Comparison of ENCODE assay signal across 22 mouse cellular contexts in genomic region chr6:113855581-113855980, GRCm38 (mm10).
DNase-seq lines count a peak whose midpoint lies in the region; ATAC-seq and TF ChIP-seq lines count a peak whose summit lies in the region.
"Had no signal": no experiment of that assay in that cellular context is flagged by ENCODE, and none has a peak within 500 bp of the region (broad histone marks: within the 10 kb centered on the region; RNA-seq: fewer than 3 reads in every experiment).

No protein-coding gene starts in this region.

- no peaks in the 10 kb centered on the region for H3K36me3 ChIP-seq in hindbrain, embryonic 13.5 days
- H3K36me3 ChIP-seq in hindbrain, embryonic 11.5 days (ENCODE audit: control insufficient read depth, insufficient read depth, low read length) = no peaks in the 10 kb centered on the region
- H3K36me3 ChIP-seq in forebrain, embryonic 15.5 days = no peaks in the 10 kb centered on the region
- H3K36me3 ChIP-seq: embryonic facial prominence, embryonic 10.5 days; heart, embryonic 12.5 days; limb, embryonic 15.5 days; stomach, embryonic 15.5 days had no signal

- H3K9ac ChIP-seq in hindbrain, embryonic 13.5 days = no peak overlapping the region
- H3K9ac ChIP-seq in hindbrain, embryonic 11.5 days (ENCODE audit: low read depth, low read length) = no peak overlapping the region
- no peak overlapping the region for H3K9ac ChIP-seq in forebrain, embryonic 15.5 days (replicated peaks)
- H3K9ac ChIP-seq: heart, embryonic 12.5 days; limb, embryonic 15.5 days; liver, postnatal 0 days; stomach, embryonic 15.5 days had no signal

- TF ChIP-seq POLR2A in brain, embryonic 14.5 days (IDR thresholded peaks at IDR 0.05; ENCODE audit: borderline replicate concordance, extremely low read depth, insufficient read depth, insufficient read length, poor library complexity, severe bottlenecking) = no peak

- no peak for DNase-seq in hindbrain, embryonic 11.5 days (ENCODE audit: low spot score)
- peak; percentile 72 for DNase-seq in brain, embryonic 14.5 days (ENCODE audit: low read depth)
- peak; percentile 59 for DNase-seq in cerebellum, adult 8-10 months
- no peak for DNase-seq in T-cell, adult 2 months (ENCODE audit: low spot score)
- no peak for DNase-seq in embryo, embryonic 10.5 days (ENCODE audit: low spot score)
- DNase-seq: adrenal gland, postnatal 25 days; gastrocnemius, postnatal 25 days; liver, postnatal 0 days; lung, postnatal 14 days; spleen, adult 18-20 months had no signal

- peak overlapping the region; percentile 72 for H3K27ac ChIP-seq in hindbrain, embryonic 13.5 days
- H3K27ac ChIP-seq in hindbrain, embryonic 11.5 days (ENCODE audit: low read depth, low read length) = no peak overlapping the region
- peak overlapping the region; percentile 90 for H3K27ac ChIP-seq in forebrain, embryonic 15.5 days (replicated peaks)
- H3K27ac ChIP-seq: embryonic facial prominence, embryonic 10.5 days; kidney, postnatal 0 days; limb, embryonic 15.5 days; stomach, embryonic 15.5 days had no signal

- no peaks in the 10 kb centered on the region for H3K9me3 ChIP-seq in hindbrain, embryonic 13.5 days
- no peaks in the 10 kb centered on the region for H3K9me3 ChIP-seq in hindbrain, embryonic 11.5 days (ENCODE audit: control insufficient read depth, low read length)
- no peaks in the 10 kb centered on the region for H3K9me3 ChIP-seq in forebrain, embryonic 15.5 days
- H3K9me3 ChIP-seq: embryonic facial prominence, embryonic 10.5 days; heart, embryonic 12.5 days; limb, embryonic 15.5 days; megakaryocyte, embryonic 14.5 days; stomach, embryonic 15.5 days had no signal

- TF ChIP-seq CTCF in brain, embryonic 14.5 days (IDR thresholded peaks at IDR 0.05; ENCODE audit: borderline replicate concordance, extremely low read depth, insufficient read depth, insufficient read length) = no peak

- no peak overlapping the region for H3K4me3 ChIP-seq in hindbrain, embryonic 13.5 days
- no peak overlapping the region for H3K4me3 ChIP-seq in hindbrain, embryonic 11.5 days (ENCODE audit: low read depth, low read length)
- no peak overlapping the region for H3K4me3 ChIP-seq in forebrain, embryonic 15.5 days
- H3K4me3 ChIP-seq: embryonic facial prominence, embryonic 10.5 days; erythroblast, embryonic 14.5 days; heart, embryonic 12.5 days; limb, embryonic 15.5 days; megakaryocyte, embryonic 14.5 days; stomach, embryonic 15.5 days had no signal

- H3K4me2 ChIP-seq in hindbrain, embryonic 13.5 days = no peak overlapping the region
- H3K4me2 ChIP-seq in hindbrain, embryonic 11.5 days (replicated peaks; ENCODE audit: low read depth, low read length) = no peak overlapping the region
- no peak overlapping the region for H3K4me2 ChIP-seq in forebrain, embryonic 15.5 days (replicated peaks)
- H3K4me2 ChIP-seq: heart, embryonic 12.5 days; limb, embryonic 15.5 days; stomach, embryonic 15.5 days had no signal

- no peaks in the 10 kb centered on the region for H3K27me3 ChIP-seq in hindbrain, embryonic 13.5 days
- no peaks in the 10 kb centered on the region for H3K27me3 ChIP-seq in hindbrain, embryonic 11.5 days (ENCODE audit: control insufficient read depth, insufficient read depth, low read length)
- H3K27me3 ChIP-seq in forebrain, embryonic 15.5 days = no peaks in the 10 kb centered on the region
- H3K27me3 ChIP-seq: limb, embryonic 15.5 days; stomach, embryonic 15.5 days had no signal

- no peak for ATAC-seq in hindbrain, embryonic 13.5 days (ENCODE audit: low FRiP score)
- no peak for ATAC-seq in hindbrain, embryonic 11.5 days (ENCODE audit: low FRiP score)
- no peak; the same call in 1 of the 2 replicates for ATAC-seq in forebrain, embryonic 15.5 days (replicated peaks)
- ATAC-seq: intestine, embryonic 16.5 days; liver, postnatal 0 days; midbrain, embryonic 16.5 days; Patski had no signal

- H3K4me1 ChIP-seq in hindbrain, embryonic 13.5 days (replicated peaks) = peaks cover 66% of the 10 kb centered on the region
- no peaks in the 10 kb centered on the region for H3K4me1 ChIP-seq in hindbrain, embryonic 11.5 days (replicated peaks; ENCODE audit: control insufficient read depth, insufficient read depth, low read length)
- peaks cover 71% of the 10 kb centered on the region for H3K4me1 ChIP-seq in forebrain, embryonic 15.5 days
- H3K4me1 ChIP-seq: heart, embryonic 12.5 days; limb, embryonic 15.5 days; megakaryocyte, embryonic 14.5 days; stomach, embryonic 15.5 days had no signal

Comparison
In these comparisons a context has a peak if more than half of its experiments do, and no peak if none do; other contexts are left out.
1. DNase-seq: peak in brain, embryonic 14.5 days (single experiment) and cerebellum, adult 8-10 months (single experiment); none in hindbrain, embryonic 11.5 days (single experiment), T-cell, adult 2 months (single experiment) and embryo, embryonic 10.5 days (single experiment).